Mouse (Mus musculus) kidney, postnatal 0 days (tissue): ENCODE data around the gene Stk25. TPM values are rescaled to one million over a fixed set of nuclear protein-coding genes. Genes with fewer than 3 reads are reported as not detected.
A peak's percentile ranks its signal among the peaks of the same experiment; 100 is the strongest.

ENCODE experiments used
- ATAC-seq: fragments of 200-750 bp; cut with Nextera tagmentation; replicated peaks from 2 replicates; pipeline ENCODE4 v1.8.0; 2017; ENCODE audit warnings: low read depth, moderate number of reproducible peaks, moderate TSS enrichment, moderate library complexity; ENCODE audit not compliant: low FRiP score
- DNase-seq: peaks from one replicate; pipeline ENCODE4 v3.0.0-alpha.2; 2016; ENCODE audit warnings: low spot score
- H3K27ac ChIP-seq: fragments of 300-500 bp; sonication (generic); 2 replicates; pipeline ENCODE4 v1.5.1; 2014; ENCODE audit warnings: mild to moderate bottlenecking
- H3K27me3 ChIP-seq: fragments of 300-500 bp; sonication (generic); 2 replicates; pipeline ENCODE4 v1.6.1; 2014; ENCODE audit warnings: low read length, mixed read lengths; ENCODE audit not compliant: insufficient read depth
- H3K36me3 ChIP-seq: fragments of 300-500 bp; sonication (generic); 2 replicates; pipeline ENCODE4 v1.6.1; 2014; ENCODE audit warnings: low read length, mixed read lengths; ENCODE audit not compliant: insufficient read depth
- H3K4me1 ChIP-seq: fragments of 300-500 bp; sonication (generic); replicated peaks from 2 replicates; pipeline ENCODE4 v1.6.1; 2014; ENCODE audit warnings: antibody characterized with exemption, low read length, mixed read lengths; ENCODE audit not compliant: insufficient read depth
- H3K4me2 ChIP-seq: fragments of 300-500 bp; sonication (generic); 2 replicates; pipeline ENCODE4 v1.6.1; 2014; ENCODE audit warnings: mild to moderate bottlenecking, low read length, moderate library complexity, mixed read lengths
- H3K4me3 ChIP-seq: fragments of 300-500 bp; sonication (generic); replicated peaks from 2 replicates; pipeline ENCODE4 v1.5.1; 2014; ENCODE audit warnings: low read depth, low read length
- H3K9ac ChIP-seq: fragments of 300-500 bp; sonication (generic); 2 replicates; pipeline ENCODE4 v1.6.1; 2014; ENCODE audit warnings: low read depth, low read length
- H3K9me3 ChIP-seq: fragments of 300-500 bp; sonication (generic); replicated peaks from 2 replicates; pipeline ENCODE4 v1.6.1; 2016; ENCODE audit warnings: low read length, inconsistent platforms, mixed read lengths
- CTCF ChIP-seq: IDR thresholded peaks from 2 replicates; pipeline ENCODE4 v1.5.1; 2016; ENCODE audit warnings: antibody characterized with exemption, low read depth, mild to moderate bottlenecking, moderate library complexity
- WGBS: fragments of 180-500 bp; shearing (Covaris S2); extraction: QIAGEN DNeasy Blood & Tissue Kit; methylation state at CpG from one replicate; pipeline ENCODE4 v1.1.7; 2014; 5-methylcytosine and 5-hydroxymethylcytosine counted together
- polyA plus RNA-seq: library from polyadenylated mRNA; unstranded; fragments of >200 nt; fragmentation: Nextera tagmentation; extraction: Ambion mirVana; gene quantifications from 2 replicates; pipeline ENCODE4 v1.2.1, GENCODE M21; 2015

Gene Stk25
- polyA plus RNA-seq, 1 experiment from 2014 or later: 174 TPM

DNA sequence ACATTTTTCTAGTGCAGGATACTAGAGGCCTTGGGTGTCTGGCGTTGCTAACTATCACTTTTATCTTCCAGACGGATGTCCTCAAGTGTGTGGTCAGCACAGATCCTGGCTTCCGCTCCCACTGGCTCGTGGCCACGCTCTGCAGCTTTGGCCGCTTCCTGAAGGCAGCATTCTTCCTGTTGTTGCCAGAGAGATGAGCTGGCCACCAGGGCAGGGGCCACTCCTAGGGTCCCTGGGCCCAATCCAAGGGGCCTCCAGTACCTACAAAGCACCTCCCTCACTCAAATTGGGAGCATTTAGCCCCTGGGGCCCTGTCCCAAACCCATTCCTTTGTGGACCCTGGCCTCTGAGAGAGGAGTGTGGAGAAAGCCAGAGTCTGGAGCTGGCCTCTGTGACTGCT lies 36.5 kb upstream of the Stk25 start:
- H3K4me3 ChIP-seq: no peak overlapping the region
- ATAC-seq (no peak), DNase-seq (peak; percentile 70)
- H3K9me3 ChIP-seq: no peaks in the 10 kb centered on the region
- H3K4me2 ChIP-seq: no peak overlapping the region
- peak overlapping the region; percentile 32; the same call in 1 of the 2 replicates for H3K27ac ChIP-seq
- WGBS: 54% methylated on average over 6 of the region's 6 CpGs
- H3K36me3 ChIP-seq: 0 out of 2 replicates have a peak, but pooled peaks cover 9% of the 10 kb centered on the region
- no peaks in the 10 kb centered on the region for H3K4me1 ChIP-seq
- H3K27me3 ChIP-seq: no peaks in the 10 kb centered on the region
- TF ChIP-seq CTCF: no peak
- H3K9ac ChIP-seq: no peak overlapping the region

DNA sequence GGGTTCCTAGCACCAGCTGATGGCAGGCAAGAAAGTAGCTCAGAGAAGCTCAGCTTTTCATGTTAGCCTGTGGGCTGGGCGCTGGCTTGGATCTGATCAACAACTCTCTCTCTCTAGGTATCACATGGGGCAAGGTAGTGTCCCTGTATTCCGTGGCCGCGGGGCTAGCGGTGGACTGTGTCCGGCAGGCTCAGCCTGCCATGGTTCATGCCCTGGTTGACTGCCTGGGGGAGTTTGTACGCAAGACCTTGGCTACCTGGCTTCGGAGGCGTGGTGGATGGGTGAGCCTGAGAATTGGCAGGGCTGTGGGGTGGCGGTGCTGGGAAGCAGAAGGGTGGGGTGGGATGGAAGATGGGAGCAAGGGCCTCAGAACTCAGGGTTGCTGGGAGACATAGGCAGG lies 35.5 kb upstream of the Stk25 start:
- Histone ChIP-seq H3K4me1 (no peaks in the 10 kb centered on the region), H3K9me3 (no peaks in the 10 kb centered on the region), H3K36me3 (0 out of 2 replicates have a peak, but pooled peaks cover 9% of the 10 kb centered on the region), H3K27ac (no peak overlapping the region), H3K9ac (no peak overlapping the region), H3K4me2 (no peak overlapping the region), H3K27me3 (no peaks in the 10 kb centered on the region), H3K4me3 (no peak overlapping the region)
- WGBS: 75% methylated on average over 10 of the region's 10 CpGs
- no peak for TF ChIP-seq CTCF
- ATAC-seq: no peak
- no peak for DNase-seq

DNA sequence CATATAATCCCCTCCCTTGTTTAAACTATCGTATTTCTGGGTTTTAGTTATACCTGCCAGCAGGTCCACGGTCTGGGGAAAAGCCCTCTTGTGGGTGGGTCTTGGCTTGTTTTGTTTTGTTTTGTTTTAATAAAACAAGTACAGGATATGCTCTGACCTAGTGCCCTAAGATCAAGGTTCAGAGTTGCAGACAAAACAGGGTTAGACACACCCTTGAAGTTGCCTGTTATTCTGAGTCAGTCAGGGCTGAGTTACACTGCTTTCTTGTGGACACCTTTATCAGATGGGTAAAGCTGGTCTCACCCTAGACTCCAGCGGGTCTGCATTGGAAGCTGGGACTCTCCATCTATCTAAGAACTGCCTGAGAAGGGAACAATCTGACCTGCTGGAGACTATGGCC lies 35.0 kb upstream of the Stk25 start:
- no peaks in the 10 kb centered on the region for H3K9me3 ChIP-seq
- no peaks in the 10 kb centered on the region for H3K27me3 ChIP-seq
- H3K4me1 ChIP-seq: no peaks in the 10 kb centered on the region
- ATAC-seq (no peak), DNase-seq (no peak)
- H3K36me3 ChIP-seq: 0 out of 2 replicates have a peak, but pooled peaks cover 9% of the 10 kb centered on the region
- no peak overlapping the region for H3K4me2 ChIP-seq
- 76% methylated on average over 3 of the region's 3 CpGs for WGBS
- no peak overlapping the region for H3K9ac ChIP-seq
- TF ChIP-seq CTCF: no peak
- no peak overlapping the region for H3K27ac ChIP-seq
- H3K4me3 ChIP-seq: no peak overlapping the region

DNA sequence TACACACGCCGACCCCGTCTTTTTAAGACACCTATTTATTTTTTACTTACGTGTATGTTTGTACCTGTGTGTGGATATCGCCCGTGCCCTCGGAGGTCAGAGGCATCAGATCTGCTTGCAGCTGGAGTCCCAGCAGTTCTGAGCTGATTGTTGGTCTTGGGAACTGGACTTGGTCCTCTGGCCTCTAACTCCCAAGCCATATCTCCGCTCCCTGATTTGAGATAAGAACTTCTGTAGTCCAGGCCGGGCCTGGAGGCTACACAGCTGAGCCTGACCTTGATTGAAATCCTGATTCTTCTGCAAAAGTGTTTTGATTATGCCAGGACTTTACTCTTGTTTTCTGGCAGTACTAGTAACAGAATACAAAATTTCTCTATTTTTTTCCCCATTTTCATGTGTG lies 34.3 kb upstream of the Stk25 start:
- WGBS: 94% methylated on average over 9 of the region's 9 CpGs
- no peak overlapping the region for H3K4me3 ChIP-seq
- no peaks in the 10 kb centered on the region for H3K9me3 ChIP-seq
- no peak overlapping the region for H3K9ac ChIP-seq
- no peak overlapping the region for H3K4me2 ChIP-seq
- no peak for ATAC-seq
- no peak for DNase-seq
- 0 out of 2 replicates have a peak, but pooled peaks cover 12% of the 10 kb centered on the region for H3K36me3 ChIP-seq
- H3K4me1 ChIP-seq: no peaks in the 10 kb centered on the region
- no peaks in the 10 kb centered on the region for H3K27me3 ChIP-seq
- no peak for TF ChIP-seq CTCF
- no peak overlapping the region for H3K27ac ChIP-seq

DNA sequence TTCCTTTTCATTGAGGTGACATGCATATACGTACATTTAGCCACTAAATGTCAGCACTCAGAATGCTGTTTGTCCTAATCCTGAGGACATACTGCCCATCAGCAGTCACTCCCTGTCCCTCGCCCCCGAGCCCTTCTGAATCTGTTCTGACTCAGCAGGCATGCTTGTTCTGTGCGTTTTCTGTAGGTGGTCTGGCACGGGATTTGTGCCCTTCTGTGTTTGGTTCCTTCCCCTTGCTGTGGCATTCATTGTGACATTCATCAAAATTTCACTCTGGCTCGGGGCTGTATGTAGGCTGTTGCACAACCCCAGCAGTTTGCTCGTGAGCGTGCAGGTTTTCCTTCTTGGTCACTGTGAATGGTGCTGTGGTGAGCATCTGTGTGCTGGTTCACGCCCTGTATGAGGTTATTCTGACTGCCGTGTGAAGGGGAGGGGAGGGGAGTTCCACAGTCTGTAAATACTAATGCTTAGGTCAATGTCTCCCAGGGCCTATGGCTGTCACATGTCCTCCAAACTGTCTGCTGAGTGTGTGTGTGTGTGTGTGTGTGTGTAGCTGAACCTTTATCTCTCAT lies 33.4 kb upstream of the Stk25 start:
- H3K27ac ChIP-seq: no peak overlapping the region
- no peak overlapping the region for H3K4me2 ChIP-seq
- H3K27me3 ChIP-seq: no peaks in the 10 kb centered on the region
- no peak for ATAC-seq
- no peaks in the 10 kb centered on the region for H3K9me3 ChIP-seq
- no peak for DNase-seq
- WGBS: 82% methylated on average over 10 of the region's 10 CpGs
- no peak overlapping the region for H3K9ac ChIP-seq
- TF ChIP-seq CTCF: no peak
- H3K4me1 ChIP-seq: no peaks in the 10 kb centered on the region
- 0 out of 2 replicates have a peak, but pooled peaks cover 12% of the 10 kb centered on the region for H3K36me3 ChIP-seq
- H3K4me3 ChIP-seq: no peak overlapping the region

DNA sequence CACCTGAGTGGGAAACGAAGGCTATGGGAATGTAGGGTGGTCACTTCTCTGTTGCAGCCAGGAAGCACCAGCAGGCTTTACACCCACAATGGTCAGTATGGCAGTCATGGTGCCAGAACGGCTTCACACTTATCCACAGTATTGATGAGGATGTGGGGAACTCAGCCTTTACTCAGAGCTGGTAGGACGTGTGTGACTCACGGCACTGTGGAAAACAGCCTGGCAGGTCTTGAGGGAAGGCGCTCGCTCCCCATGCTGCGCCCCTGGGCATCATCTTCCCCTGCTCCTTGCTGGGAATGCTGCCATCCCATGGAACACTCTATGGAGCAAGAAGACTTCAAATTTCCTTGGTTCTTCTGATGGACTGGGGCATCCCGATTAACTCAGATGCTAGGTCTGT lies 32.6 kb upstream of the Stk25 start:
- no peak overlapping the region for H3K27ac ChIP-seq
- H3K27me3 ChIP-seq: no peaks in the 10 kb centered on the region
- H3K4me3 ChIP-seq: no peak overlapping the region
- 0 out of 2 replicates have a peak, but pooled peaks cover 12% of the 10 kb centered on the region for H3K36me3 ChIP-seq
- H3K4me1 ChIP-seq: no peaks in the 10 kb centered on the region; the same call in 1 of the 2 replicates
- H3K4me2 ChIP-seq: no peak overlapping the region
- TF ChIP-seq CTCF: no peak
- no peaks in the 10 kb centered on the region for H3K9me3 ChIP-seq
- ATAC-seq (no peak), DNase-seq (no peak)
- 91% methylated on average over 8 of the region's 8 CpGs for WGBS
- H3K9ac ChIP-seq: no peak overlapping the region
